Mouse (Mus musculus) embryonic facial prominence, embryonic 13.5 days (tissue): ENCODE measurements around the gene Aim2. TPM values are rescaled to one million over a fixed set of nuclear protein-coding genes. Genes with fewer than 3 reads are reported as not detected.
"Not testable (repeated sequence)": the region's sequence is repeated elsewhere in the genome, so short reads cannot be mapped to it uniquely, and the experiment has no call there.

Source experiments
- ATAC-seq: fragments of 200-750 bp; cut with Nextera tagmentation; 2 replicates; pipeline ENCODE4 v1.8.0; 2017; ENCODE audit warnings: low read depth; ENCODE audit not compliant: insufficient number of reproducible peaks, insufficient read depth, low FRiP score, low TSS enrichment
- H3K27ac ChIP-seq: fragments of 300-500 bp; sonication (generic); 2 replicates; pipeline ENCODE4 v1.5.1; 2015; ENCODE audit warnings: moderate library complexity, mild to moderate bottlenecking, inconsistent platforms
- H3K27me3 ChIP-seq: fragments of 300-500 bp; sonication (generic); 2 replicates; pipeline ENCODE4 v1.6.1; 2015; ENCODE audit warnings: mild to moderate bottlenecking, inconsistent platforms
- H3K36me3 ChIP-seq: fragments of 300-500 bp; sonication (generic); 2 replicates; pipeline ENCODE4 v1.6.1; 2015; ENCODE audit warnings: mild to moderate bottlenecking, inconsistent platforms
- H3K4me1 ChIP-seq: fragments of 300-500 bp; sonication (generic); 2 replicates; pipeline ENCODE4 v1.6.1; 2015; ENCODE audit warnings: inconsistent platforms
- H3K4me2 ChIP-seq: fragments of 300-500 bp; sonication (generic); 2 replicates; pipeline ENCODE4 v1.6.1; 2015; ENCODE audit warnings: moderate library complexity, mild to moderate bottlenecking, inconsistent platforms
- H3K4me3 ChIP-seq: fragments of 300-500 bp; sonication (generic); 2 replicates; pipeline ENCODE4 v1.5.1; 2015; ENCODE audit warnings: mild to moderate bottlenecking, inconsistent platforms
- H3K9ac ChIP-seq: fragments of 300-500 bp; sonication (generic); 2 replicates; pipeline ENCODE4 v1.6.1; 2015; ENCODE audit warnings: mild to moderate bottlenecking, inconsistent platforms
- H3K9me3 ChIP-seq: fragments of 300-500 bp; sonication (generic); 2 replicates; pipeline ENCODE4 v1.6.1; 2016; ENCODE audit warnings: inconsistent platforms
- WGBS: fragments of 180-500 bp; shearing (Covaris S2); methylation state at CpG from one replicate; pipeline ENCODE4 v1.1.7; 2015; ENCODE audit warnings: mixed read lengths; 5-methylcytosine and 5-hydroxymethylcytosine counted together
- polyA plus RNA-seq: library from polyadenylated mRNA; unstranded; fragments of >200 nt; fragmentation: Nextera tagmentation; extraction: Ambion mirVana; gene quantifications from 2 replicates; pipeline ENCODE4 v1.2.1, GENCODE M21; 2015

Gene Aim2
- polyA plus RNA-seq, 1 experiment from 2014 or later, result 3.1 TPM

DNA sequence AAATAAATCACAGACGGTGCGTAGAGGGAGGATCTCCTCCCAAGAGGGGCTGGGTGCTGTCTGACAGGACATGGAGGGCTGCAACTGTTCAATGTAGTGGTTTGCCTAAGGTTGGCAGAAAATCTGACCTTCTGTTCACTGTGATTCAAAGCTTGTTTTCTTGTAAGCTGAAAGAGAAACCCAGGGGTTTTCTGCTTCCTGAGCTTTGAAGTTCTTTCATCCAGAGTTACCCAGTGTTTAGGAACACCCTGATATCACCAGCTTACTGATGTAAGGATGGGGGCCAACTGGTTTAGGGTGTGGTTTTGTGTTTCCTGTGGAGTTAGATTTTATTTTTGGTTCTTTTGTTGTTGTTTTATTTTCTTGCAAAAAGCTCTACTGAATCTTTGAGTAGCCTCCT lies 81.7 kb downstream of the Aim2 start:
- Histone ChIP-seq H3K4me2 (no peak overlapping the region), H3K4me3 (no peak overlapping the region), H3K27me3 (no peaks in the 10 kb centered on the region), H3K27ac (no peak overlapping the region), H3K9me3 (no peaks in the 10 kb centered on the region), H3K36me3 (no peaks in the 10 kb centered on the region), H3K9ac (no peak overlapping the region), H3K4me1 (0 out of 2 replicates have a peak, but pooled peaks cover 2% of the 10 kb centered on the region)
- no peak for ATAC-seq
- 87% methylated on average over 2 of the region's 2 CpGs for WGBS

DNA sequence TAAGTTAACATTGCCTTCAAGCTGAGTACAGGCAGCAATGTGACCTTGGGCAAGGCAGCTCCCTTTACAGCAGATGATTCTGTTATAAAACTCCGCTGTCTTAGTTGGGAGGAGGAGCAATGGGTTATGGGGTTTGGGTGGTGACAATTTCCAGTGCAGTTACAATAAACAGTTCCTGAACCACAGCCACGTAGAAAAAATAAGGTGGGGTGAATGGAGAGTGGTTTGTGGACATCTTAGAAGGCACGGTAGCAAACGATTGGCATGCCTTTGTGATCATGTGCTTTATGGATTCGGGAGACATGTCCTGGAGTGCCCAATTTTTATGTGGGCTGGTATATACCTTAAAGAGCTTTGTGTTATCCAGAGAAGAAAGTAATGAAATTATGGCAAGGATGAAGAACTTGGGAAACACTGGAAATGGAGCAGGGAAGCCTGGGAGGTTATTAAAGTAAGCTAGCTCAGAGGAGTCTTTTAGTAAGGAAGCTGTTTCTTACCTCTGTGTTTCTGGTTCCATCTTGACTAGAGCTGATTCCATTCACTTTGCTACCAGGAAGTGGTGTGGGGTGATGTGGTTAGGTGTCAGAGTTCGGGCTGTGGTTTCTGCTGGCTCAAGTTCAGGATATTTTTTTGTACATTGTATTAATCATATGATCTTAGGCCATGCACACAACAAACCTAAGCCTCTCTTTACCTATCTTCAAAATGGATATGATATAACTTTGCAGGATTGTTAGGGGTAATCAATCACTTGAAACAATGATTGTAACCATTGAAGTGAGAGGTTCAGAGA lies 86.7 kb downstream of the Aim2 start:
- H3K4me2 ChIP-seq, result no peak overlapping the region
- H3K9ac ChIP-seq, result no peak overlapping the region
- H3K27me3 ChIP-seq, result no peaks in the 10 kb centered on the region
- no peak overlapping the region for H3K27ac ChIP-seq
- H3K36me3 ChIP-seq, result no peaks in the 10 kb centered on the region
- 71% methylated on average over 6 of the region's 6 CpGs for WGBS
- ATAC-seq, result no peak
- no peak overlapping the region for H3K4me3 ChIP-seq
- H3K4me1 ChIP-seq, result no peaks in the 10 kb centered on the region
- H3K9me3 ChIP-seq, result no peaks in the 10 kb centered on the region

DNA sequence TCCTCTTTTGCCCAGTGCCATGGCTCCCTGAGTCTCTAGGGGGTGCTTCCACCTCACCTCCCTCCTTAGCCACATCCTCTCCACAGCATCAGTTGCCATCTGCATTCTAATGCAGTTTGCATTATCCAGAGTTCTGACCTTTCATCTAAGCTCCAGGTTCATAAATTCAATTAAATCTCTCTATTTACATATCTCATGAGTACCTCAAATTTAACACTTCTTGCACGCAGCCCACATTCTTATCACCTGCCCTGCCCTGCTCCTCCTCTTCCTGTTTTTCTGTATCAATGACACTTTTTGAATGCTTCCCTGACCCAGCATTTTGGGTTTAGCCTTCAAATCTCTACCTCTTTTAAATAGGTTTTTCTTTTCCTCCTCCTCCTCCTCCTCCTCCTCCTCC lies 90.0 kb downstream of the Aim2 start:
- Histone ChIP-seq H3K4me3 (no peak overlapping the region), H3K27me3 (no peaks in the 10 kb centered on the region), H3K4me1 (no peaks in the 10 kb centered on the region), H3K4me2 (no peak overlapping the region), H3K9ac (no peak overlapping the region), H3K27ac (no peak overlapping the region), H3K36me3 (no peaks in the 10 kb centered on the region), H3K9me3 (no peaks in the 10 kb centered on the region)
- 77% methylated on average over 1 of the region's 1 CpGs for WGBS
- ATAC-seq, result no peak

DNA sequence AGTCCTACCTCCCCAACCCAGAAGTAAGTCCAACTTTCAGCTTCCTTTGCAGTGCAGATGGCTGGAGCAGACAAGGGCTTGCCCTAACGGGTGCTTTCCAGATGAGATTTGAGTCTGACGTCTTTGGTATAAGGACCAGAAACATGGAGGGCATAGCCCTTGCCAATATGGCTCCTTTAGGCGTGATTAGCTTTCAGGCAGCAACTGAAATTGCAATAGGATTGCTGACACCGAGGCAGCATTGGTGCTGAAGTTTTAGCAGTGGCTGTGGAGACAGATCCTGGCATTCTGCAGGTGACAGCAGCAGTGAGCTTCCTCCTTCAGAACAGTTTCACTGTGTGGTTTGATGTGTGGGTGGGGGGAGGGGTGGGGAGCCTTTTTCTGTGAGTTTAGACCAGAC lies 90.5 kb downstream of the Aim2 start:
- H3K9me3 ChIP-seq, result no peaks in the 10 kb centered on the region

DNA sequence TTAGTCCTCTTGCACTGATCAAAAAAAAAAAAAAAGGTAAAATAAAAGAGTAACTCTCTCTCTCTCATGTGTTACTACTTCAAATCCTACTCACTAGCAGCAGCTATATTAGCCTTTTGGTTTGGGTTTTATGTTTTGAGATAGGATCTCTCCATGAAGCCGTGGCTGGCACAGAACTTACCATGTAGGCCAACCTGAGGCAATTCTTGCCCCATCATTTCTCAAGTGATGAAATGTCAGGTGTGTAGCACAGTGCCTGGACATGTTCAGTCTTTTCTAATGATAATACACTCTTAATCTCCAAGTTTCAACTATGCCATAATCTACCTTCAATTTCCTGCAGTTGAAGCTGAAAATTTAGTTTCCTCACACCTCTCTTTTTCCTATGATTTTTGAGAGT lies 92.4 kb downstream of the Aim2 start:
- no peaks in the 10 kb centered on the region for H3K27me3 ChIP-seq
- WGBS, result 64% methylated on average over 1 of the region's 1 CpGs
- H3K4me3 ChIP-seq, result no peak overlapping the region
- H3K9ac ChIP-seq, result no peak overlapping the region
- H3K4me2 ChIP-seq, result no peak overlapping the region
- H3K9me3 ChIP-seq, result no peaks in the 10 kb centered on the region
- no peak for ATAC-seq
- H3K4me1 ChIP-seq, result no peaks in the 10 kb centered on the region
- no peaks in the 10 kb centered on the region for H3K36me3 ChIP-seq
- H3K27ac ChIP-seq, result no peak overlapping the region

More for the DNA sequence above, 90.5 kb downstream of the Aim2 start:
- H3K4me2 ChIP-seq, result no peak overlapping the region
- ATAC-seq, result no peak
- H3K4me1 ChIP-seq, result no peaks in the 10 kb centered on the region
- H3K9ac ChIP-seq, result no peak overlapping the region
- H3K36me3 ChIP-seq, result no peaks in the 10 kb centered on the region
- H3K27me3 ChIP-seq, result no peaks in the 10 kb centered on the region
- 76% methylated on average over 4 of the region's 4 CpGs for WGBS
- no peak overlapping the region for H3K4me3 ChIP-seq
- no peak overlapping the region for H3K27ac ChIP-seq

DNA sequence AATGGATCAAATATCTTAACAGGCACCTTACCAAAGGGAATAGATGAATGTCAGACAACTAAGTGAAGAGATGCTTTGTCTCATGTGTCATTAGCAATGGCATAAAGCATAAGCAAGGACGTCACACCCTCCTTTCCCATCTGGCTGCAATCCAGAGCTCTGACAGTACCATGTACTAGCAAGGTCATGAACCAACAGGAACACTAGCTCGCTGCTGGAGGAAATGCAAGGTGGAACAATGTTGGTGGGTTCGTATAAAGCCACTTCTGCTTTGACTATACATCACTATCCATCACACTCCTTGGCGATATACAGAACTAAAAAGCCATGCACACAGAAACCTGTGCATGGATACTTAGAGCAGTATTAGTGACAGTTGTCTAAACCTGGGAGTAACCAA lies 96.4 kb downstream of the Aim2 start:
- ATAC-seq, result no peak
- no peaks in the 10 kb centered on the region for H3K36me3 ChIP-seq
- H3K4me3 ChIP-seq, result no peak overlapping the region
- no peak overlapping the region for H3K4me2 ChIP-seq
- H3K4me1 ChIP-seq, result no peaks in the 10 kb centered on the region
- WGBS, result 68% methylated on average over 4 of the region's 4 CpGs
- H3K27me3 ChIP-seq, result no peaks in the 10 kb centered on the region
- no peak overlapping the region for H3K27ac ChIP-seq
- no peaks in the 10 kb centered on the region for H3K9me3 ChIP-seq
- no peak overlapping the region for H3K9ac ChIP-seq

DNA sequence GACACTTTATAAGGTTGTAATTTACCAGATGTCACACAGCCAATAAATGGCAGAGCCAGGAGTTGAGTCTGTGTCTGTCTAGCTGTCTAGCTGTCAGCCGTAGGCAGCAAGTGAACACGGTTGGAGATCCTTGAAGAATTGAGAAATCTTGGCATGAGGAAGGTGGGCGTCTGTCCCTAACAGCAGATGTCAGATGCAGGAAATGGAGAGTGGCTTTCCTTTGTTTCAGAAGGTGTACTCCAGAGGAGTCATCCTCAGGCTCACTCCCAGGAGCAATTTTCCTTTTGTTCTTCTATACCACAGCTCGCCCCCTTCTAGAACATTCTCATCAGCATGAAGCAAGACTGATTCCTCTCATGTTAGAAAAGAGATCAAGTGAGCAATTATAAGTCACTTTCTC lies 99.9 kb downstream of the Aim2 start:
- Histone ChIP-seq H3K4me3 (no peak overlapping the region), H3K4me2 (no peak overlapping the region), H3K9me3 (no peaks in the 10 kb centered on the region), H3K36me3 (no peaks in the 10 kb centered on the region), H3K9ac (no peak overlapping the region), H3K27me3 (no peaks in the 10 kb centered on the region), H3K27ac (no peak overlapping the region), H3K4me1 (no peaks in the 10 kb centered on the region)
- ATAC-seq, result no peak
- WGBS, result 83% methylated on average over 4 of the region's 4 CpGs

DNA sequence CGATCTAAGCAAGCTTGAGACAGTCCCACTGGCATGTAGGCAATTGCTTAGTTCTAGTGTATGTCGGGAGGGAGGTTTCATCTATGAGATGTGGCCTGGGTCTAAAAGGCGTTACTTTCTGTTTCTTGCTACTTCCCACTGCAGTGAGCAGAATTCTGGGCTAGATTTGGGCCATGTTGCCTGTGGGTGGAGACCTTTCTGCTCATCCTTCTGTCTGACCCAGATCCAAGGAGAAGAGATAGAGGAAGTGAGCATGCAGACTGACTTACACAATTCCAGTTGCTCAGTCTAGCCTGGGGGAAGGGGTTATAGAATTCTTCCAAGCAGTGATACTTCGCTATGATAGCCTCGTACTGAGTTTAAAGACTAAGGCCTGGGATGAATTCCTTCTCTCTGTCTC lies 101.0 kb downstream of the Aim2 start:
- WGBS, result 87% methylated on average over 5 of the region's 5 CpGs
- Histone ChIP-seq H3K4me3 (no peak overlapping the region), H3K9me3 (no peaks in the 10 kb centered on the region), H3K27ac (no peak overlapping the region), H3K4me2 (no peak overlapping the region), H3K9ac (no peak overlapping the region), H3K4me1 (no peaks in the 10 kb centered on the region), H3K27me3 (no peaks in the 10 kb centered on the region), H3K36me3 (no peaks in the 10 kb centered on the region)
- ATAC-seq, result no peak

DNA sequence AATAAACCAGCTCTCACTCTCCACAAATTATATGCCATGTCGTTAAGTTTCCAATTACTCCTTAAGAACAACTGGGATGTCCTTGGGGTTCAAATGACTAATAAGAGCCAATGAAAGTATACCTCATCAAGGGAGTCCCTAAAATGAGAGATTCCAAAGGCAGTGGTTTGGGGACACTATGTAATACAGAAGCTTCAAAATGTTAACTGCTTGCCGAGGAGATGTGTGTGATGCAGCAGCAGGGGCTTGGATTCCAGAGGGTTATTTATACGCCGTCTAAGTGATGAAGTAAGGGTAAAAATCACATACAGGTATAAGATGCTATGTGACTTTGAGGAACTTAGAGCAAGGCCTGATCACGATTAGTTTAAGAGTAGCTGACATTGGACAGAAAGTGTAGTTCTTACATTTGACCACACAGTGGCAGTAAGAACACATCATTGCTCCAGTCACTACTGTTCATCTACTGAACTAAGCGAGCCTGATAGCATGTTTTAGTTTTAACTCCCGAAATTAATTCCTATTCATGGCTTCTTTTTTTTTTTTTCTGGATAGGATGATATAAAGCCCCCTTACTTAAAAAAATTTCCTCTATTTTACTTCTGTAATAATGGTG lies 105.6 kb downstream of the Aim2 start:
- H3K27ac ChIP-seq, result no peak overlapping the region
- H3K9ac ChIP-seq, result no peak overlapping the region
- H3K27me3 ChIP-seq, result no peaks in the 10 kb centered on the region
- no peak overlapping the region for H3K4me2 ChIP-seq
- no peaks in the 10 kb centered on the region for H3K4me1 ChIP-seq
- H3K4me3 ChIP-seq, result no peak overlapping the region
- H3K9me3 ChIP-seq, result no peaks in the 10 kb centered on the region
- no peak for ATAC-seq
- H3K36me3 ChIP-seq, result no peaks in the 10 kb centered on the region
- WGBS, result 51% methylated on average over 7 of the region's 7 CpGs

DNA sequence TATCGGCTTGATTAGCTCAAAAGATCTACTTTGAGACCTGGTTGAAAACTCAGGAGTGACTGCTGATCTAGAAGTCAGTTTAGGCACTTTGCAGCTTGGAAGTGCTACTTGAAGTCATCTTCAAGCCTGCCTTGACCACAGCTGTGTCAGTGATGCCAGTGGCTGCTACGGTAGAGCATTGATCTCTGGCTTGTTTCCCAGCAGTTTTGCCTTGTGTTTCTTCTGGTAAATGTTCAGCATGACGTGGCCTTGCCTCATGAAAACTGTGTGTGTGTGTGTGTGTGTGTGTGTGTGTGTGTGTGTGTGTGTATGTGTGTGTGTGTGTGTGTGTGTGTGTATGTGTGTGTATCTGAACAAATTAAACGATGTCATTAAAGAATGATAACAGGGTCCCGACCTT lies 106.1 kb downstream of the Aim2 start:
- Histone ChIP-seq H3K4me1 (no peaks in the 10 kb centered on the region), H3K4me3 (no peak overlapping the region), H3K9ac (no peak overlapping the region), H3K9me3 (no peaks in the 10 kb centered on the region), H3K4me2 (no peak overlapping the region), H3K36me3 (no peaks in the 10 kb centered on the region), H3K27ac (no peak overlapping the region), H3K27me3 (no peaks in the 10 kb centered on the region)
- WGBS, result 90% methylated on average over 5 of the region's 5 CpGs
- ATAC-seq, result no peak

DNA sequence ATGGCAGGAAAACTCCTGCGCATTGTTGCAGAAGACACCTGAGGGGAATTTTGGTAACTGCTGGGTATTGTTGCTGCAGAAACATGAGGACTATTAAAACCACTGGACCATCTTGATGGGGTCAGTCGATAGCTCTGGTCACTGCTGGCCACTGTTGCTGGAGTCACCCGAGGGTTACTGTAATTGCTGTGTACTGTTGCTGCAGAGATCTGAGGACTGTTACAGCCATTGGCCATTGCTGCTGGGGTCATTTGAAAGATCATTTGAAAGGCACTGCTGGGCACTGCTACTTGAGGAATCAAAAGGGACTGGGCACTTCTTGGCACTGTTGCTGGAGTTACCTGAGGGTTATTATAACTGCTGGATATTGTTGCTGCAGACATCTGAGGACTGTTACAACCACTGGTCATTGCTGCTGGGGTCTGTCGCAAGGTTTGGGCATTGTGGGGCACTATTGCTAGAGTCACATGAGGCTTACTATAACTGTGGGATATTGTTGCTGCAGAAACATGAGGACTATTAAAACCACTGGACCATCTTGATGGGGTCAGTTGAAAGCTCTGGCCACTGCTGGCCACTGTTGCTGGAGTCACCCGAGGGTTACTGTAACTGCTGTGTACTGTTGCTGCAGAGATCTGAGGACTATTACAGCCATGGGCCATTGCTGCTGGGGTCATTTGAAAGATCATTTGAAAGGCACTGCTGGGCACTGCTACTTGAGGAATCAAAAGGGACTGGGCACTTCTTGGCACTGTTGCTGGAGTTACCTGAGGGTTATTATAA lies 129.9 kb downstream of the Aim2 start:
- WGBS, result 88% methylated on average over 5 of the region's 5 CpGs
- H3K4me2 ChIP-seq, H3K36me3 ChIP-seq, H3K27ac ChIP-seq, H3K9me3 ChIP-seq, H3K4me1 ChIP-seq, H3K9ac ChIP-seq, H3K4me3 ChIP-seq, ATAC-seq, H3K27me3 ChIP-seq: not testable (repeated sequence)

DNA sequence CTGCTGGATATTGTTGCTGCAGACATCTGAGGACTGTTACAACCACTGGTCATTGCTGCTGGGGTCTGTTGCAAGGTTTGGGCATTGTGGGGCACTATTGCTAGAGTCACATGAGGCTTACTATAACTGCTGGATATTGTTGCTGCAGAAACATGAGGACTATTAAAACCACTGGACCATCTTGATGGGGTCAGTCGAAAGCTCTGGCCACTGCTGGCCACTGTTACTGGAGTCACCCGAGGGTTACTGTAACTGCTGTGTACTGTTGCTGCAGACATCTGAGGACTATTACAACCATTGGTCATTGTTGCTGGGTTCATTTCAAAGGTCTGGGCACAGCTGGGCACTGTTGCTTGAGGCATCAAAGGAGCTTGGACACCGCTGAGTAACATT lies 130.5 kb downstream of the Aim2 start:
- 80% methylated on average over 3 of the region's 3 CpGs for WGBS

More for the DNA sequence above, 130.5 kb downstream of the Aim2 start:
- not testable (repeated sequence) for H3K4me1 ChIP-seq, H3K27me3 ChIP-seq, ATAC-seq, H3K4me3 ChIP-seq, H3K9me3 ChIP-seq, H3K36me3 ChIP-seq, H3K9ac ChIP-seq, H3K27ac ChIP-seq, H3K4me2 ChIP-seq
